Mouse (Mus musculus): Measurements from ENCODE around the gene Mafg.

Gene Mafg

DNA sequence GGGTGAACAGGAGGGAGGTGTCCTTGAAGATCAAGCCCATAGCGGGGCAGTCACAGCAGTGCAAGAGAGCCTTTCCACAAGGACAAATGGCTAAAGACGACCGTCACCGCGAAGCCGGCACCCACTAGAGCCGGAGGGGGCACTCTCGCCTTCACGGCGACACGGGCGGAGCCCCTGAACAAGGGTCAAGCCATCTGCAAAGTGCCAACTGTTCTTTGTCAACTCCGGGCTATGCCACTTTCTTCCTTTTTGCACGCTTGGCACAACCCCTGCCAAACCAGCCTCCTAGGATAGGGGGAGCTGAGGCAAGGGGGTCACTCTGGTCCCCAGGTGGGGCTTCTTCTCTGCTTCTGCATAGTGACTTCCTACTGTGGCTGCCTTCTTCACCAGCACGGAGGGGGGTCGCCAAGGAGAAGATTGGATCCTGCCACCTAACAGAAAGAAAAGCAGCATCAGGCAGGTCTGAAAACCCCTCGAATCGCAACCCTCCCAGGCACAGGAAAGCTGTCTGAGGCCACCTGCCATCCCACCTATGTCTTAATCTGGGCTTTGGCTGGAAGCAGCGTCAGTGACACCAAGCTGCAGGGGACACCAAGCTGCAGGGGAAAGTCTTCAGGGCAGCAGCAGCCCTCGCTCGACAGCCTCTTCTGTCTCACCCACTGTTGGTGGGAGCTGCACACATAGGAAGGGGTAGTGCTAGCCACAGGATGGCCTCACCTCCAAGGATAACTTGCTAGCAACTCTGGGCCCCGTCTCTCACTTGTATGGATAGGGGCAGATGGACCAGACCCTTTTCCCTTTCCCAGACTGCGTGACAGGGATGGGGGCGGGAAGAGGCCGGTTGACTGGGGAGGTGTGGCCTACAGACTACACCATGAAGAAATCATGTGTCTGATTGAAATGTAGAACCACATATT is 14.5 kb downstream of the Mafg start:
- peak; percentile 77 for DNase-seq

DNA sequence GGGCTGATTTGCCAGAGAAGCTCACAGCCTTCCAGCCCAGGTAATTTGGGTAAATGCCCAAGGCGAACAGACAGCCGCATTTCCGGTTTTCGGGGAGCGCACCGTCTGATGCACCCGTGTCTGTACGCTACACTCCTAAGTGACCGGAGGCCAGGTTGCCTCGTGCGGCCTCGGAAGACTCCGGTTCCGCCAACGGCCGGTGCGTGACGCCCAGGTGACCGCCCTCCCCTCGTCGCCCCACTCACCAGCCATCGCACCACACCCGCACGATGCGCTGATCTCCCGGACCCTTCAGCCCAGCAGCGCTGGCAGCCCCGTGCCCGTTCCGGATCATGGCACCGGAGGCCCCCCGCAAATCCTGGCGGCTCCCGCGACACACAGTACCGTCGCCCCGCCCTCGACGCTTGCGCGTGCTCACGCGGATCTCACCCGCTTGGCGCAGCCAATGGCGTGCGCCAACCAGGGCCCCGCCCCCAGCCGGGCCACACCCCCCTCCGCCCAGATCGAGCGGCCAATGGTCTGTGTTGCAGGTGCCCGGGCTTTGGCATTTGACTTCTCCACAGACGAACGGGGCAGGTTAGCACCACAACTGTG is 15.8 kb downstream of the Mafg start, which contains the start of gene Pcyt2:
Pcyt2 (minus strand) TSS at position 418 of the 594 bp plus-strand sequence.
- peak; percentile 95 for DNase-seq

DNA sequence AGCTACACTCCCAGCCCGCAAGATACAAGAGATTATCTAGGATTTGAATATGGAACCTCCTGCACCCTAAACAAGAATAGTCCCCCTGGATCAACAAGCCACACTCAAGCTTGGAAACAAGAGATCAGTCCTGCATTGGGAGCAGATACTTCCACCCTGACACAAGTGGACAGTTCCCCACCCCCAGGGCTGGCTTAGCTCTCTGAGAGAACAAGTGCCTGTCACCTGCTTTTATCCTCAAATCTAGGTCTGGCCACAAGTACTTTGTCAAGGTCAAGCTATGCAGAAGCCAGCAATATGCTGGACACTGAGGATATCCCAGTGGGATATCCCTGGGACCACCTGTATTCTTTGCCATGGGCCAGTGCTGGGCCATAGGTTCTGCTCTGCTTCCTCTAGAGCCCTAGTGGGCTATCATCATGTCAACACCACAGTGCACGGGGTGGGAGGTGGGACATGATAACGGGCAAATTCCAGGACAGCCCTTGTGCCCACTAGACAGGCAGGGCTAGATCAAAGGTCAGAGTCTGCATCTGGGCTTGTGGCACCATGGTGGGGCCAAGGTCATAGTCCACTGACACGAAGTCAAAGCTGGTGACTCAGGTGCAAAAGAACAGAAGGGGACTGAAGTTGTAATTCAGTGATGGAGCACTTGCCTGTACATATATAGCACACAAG is 16.6 kb downstream of the Mafg start:
- DNase-seq, result peak; percentile 62

DNA sequence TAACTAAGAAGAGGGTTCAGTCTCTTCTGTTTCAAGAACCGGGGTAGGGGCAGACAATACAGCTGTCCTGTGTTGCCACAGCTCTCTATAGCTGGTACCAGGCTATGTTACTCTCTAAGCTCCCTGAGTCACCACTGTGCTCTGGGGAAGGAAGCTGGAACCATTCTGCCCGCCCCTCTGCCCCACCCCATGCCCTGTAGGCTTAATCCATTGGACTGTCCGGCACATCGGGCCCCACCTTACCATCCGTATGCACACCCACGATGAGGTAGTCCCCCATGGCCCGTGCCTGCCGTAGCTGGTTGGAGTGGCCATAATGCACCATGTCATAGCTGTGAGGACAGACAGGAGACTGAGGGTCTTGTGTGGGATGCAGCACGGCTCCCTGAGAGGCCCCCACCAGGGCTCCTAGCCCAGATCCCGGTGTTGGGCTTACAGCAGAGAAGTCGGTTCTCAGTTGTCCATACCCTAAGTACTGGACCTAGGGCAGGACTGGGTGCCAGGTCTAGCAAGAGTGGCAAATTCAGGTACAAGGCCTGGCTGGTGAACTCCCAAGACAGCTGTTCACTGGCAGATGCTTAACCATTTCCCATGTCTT is 17.7 kb downstream of the Mafg start:
- peak; percentile 55 for DNase-seq

DNA sequence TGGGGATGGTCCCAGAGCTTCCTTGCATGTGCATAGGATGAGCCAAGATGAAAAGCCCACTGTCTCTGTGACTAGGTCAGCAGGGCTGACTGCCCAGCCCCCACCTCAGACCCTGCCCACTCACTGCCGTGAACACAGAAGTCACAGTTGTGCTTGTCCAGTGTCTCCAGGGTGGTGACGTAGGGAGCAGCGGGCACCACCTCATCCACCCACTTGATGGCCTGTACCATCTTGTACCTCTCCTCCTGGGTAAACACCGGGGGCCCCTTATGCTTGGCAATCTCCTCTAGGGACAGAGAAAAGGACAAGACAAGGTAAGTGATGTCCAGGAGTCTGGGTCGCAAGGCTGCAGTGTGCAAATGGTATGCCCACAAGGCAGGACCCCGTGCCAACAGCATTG is 18.2 kb downstream of the Mafg start:
- DNase-seq, result peak; percentile 66

DNA sequence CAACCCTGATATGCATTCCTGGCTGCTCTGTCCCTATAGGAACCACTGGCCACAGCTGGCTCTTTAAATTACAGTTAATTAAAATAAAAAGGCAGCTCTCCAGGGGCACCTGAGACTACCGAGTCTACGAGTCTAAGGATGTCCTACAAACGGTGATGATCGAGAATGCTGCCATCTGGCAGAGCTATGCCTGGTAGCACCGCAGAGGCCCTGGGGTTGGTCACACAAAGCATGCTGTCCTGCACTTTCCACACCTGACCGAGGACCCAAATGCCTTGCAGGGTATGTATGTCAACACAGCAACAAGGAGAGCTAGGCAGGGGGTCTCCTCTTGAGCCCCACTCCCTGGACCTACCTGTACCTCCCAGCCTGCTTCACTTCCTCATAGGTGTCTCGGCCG is 19.4 kb downstream of the Mafg start:
- DNase-seq, result peak; percentile 69

DNA sequence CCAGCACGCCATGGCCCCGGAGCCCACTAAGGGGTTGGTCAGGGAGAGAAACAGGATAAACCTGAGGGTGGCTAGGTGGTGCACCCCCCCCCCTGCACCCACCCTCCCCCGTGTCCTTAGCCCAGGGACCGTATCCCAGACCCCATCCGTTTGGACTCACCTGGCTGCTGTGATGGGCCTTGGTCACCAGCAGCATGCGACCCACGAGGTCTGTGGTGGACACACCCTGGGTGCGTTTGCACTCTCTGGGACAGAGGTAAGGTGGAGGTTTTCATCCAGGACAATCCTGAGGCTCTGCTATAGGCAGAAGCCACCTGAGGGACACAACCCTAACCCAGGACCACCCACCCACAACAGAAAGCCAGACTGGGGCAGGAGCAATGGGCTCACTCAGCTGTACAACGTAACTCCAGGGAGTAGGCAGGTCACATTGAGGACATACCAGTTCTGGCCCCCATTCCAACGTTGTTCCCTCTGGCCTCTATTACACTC is 19.9 kb downstream of the Mafg start:
- DNase-seq, result peak; percentile 64

DNA sequence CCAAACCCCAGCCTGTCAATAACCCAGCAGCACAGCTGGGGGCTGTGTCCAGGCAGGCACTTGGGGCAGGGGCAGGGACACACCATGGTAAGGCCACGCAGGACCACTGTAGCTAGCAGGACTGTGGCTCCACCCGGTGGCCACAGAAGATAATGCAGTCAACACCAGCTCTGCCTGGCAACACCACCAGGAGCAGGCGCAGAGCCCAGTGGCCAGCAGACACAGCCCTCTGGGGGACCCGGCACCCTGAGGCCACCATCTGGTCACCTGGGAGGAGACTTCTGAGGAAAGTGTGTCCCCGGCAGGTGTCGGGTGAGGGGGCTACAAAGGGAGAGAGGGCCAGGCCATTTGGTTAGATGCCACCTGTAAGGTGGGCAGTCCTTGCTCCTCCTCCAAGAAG is 20.6 kb downstream of the Mafg start:
- peak; percentile 95 for DNase-seq

DNA sequence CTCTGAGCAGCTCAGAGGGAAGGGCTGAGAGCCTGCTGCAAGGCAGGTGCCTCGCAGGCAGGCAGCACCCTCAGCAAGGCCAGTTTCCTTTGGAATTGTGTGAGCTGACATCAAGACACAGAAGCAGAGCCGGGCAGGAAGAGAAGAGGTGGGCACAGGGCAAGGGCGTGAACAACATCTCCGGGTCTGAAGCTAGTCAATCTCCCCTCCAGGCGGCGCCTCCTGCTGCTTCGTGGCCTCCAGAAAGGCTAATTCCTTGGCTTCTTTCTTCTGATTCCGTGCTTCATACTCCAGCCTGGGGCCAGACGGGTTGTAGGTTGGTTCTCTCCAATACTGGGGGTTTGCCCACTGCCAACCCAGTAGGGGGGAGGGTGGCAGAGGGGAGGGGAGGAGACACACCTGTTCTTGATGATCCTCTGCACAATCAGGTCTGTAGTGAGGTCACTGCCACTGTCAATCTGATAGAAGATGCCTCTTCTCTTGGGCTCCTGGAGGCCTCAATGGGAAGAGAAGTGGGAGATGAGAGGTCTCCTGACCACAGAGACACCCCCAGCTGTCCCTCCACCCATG is 22.8 kb downstream of the Mafg start:
- peak; percentile 45 for DNase-seq

DNA sequence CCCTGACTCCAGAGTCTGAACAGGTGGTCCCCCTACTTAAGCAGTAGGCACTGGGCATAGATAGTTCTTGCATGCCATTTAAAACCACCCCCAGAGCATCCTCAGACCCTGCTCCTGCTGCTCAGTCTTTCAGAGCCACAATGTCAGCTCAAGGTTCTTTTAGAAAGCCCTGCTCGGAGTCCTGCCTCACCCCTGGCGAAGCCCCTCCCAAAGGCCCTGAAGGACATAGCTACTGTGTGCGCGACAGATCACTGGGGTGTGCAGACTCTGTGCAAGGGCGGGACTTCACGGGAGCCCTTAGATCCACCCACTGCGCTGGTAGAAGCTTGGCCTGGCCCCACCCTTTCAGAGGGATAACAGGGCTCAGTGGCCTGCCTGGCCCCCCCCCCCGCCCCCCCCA is 24.1 kb downstream of the Mafg start:
- no peak for DNase-seq

DNA sequence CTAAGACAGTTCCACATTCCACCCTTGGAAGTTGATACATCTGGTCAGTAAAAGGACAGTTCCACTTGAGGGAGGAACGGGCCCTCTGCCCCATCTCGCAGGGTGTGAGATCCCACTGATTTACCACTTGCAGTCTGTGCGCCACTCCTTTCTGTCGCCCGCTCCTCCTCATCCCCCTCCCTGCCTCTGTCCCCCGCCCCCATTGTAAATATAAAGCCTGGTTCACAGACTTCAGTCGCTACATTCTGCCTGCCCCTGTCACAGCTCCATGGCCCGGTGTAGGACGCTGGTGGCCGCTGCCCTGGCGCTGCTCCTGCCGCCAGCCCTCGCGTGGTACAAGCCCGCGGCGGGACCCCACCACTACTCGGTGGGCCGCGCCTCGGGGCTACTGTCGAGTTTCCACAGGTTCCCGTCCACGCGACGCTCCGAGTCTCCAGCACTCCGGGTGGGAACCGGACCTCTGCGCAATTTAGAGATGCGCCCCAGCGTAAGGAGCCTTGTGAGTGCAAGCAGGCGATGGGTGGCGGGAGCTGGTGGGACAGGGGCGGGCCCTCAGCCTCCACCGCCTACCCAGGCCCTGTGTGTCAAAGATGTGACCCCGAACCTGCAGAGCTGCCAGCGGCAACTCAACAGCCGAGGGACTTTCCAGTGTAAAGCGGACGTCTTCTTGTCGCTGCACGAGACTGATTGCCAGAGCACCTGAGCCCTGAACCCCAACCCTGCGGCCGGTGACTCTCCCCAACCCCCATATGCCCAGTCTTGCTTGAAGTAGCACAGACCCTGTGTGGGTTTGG is 25.0 kb downstream of the Mafg start, which contains the start of gene Npb:
Npb (plus strand) TSS at position 237 of the 794 bp plus-strand sequence.
- DNase-seq, result no peak

DNA sequence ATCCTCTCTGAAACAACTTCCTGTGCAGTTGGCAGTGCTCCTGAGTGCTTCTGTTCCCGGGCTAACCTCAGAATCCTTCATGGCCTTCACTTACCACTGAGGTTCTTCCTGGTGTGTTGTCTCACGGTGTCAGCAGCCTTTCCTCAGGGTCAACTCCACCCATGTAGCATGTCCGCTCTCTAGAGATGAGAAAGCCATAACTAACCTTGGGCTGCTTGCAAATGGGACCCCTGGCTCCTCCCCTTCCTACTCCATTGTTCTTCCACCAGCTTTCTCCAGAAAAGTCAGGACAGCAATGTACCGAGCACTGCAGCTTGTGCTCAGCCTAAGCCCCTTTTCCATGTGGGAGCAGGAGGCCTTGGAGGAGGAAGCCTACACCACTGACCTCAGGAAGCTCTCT is 26.6 kb downstream of the Mafg start:
- DNase-seq, result no peak

DNA sequence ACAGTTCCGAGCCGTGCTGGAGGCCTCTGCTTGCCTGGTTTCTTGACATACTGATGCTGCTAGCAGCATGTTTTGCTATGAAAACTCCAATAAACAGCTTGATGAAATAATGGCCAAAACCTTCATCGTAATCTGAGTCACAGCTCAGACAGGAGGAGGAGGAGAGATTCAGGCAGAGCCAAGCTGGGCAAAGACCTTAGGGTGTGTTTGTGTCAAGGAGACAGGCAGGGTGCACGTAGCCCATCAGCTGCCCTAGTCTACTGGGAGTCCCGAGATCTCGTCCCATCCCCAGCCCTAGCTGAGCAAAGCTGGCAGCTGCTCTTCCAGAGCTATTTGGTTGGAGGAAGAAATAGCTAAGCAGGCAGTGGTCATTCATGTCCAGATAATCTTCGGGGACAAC is 27.7 kb downstream of the Mafg start:
- DNase-seq, result no peak

DNA sequence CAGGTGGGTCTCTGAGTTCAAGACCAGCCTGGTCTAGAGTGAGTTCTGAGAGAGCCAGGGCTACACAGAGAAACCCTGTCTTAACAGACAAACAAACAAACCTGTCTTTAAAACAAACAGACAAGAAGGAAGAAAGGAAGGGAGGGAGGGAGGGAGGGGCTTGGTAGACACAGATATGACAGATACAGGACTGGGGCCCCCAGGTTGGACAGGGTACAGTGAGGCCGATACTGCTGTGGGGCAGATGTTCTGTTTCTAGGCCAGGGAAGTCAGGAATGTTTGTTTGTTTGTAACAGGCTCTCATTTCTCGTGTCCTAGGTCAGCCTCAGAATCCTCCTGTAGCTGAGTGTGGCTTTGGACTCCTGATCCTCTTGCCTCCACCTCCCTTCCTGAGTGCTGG is 29.9 kb downstream of the Mafg start:
- DNase-seq, result no peak

DNA sequence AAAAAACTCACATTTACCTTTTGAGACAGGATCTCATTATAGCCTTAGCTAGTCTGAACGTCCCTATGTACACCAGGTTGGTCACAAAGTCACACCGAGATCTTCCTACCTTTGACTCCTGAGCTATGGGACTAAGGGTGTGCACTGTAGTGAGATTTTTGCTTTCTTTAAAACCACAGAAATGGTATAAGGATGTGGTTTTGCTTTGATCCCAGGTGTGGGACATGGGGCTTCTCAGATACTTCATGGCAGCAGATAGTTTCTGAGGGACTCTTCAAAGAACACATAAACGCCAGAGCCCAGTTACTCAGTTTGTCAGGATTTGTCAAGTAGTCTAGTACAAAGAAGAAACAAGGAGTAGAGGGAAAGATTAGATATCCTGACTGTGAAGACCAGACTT is 32.7 kb downstream of the Mafg start:
- no peak for DNase-seq

DNA sequence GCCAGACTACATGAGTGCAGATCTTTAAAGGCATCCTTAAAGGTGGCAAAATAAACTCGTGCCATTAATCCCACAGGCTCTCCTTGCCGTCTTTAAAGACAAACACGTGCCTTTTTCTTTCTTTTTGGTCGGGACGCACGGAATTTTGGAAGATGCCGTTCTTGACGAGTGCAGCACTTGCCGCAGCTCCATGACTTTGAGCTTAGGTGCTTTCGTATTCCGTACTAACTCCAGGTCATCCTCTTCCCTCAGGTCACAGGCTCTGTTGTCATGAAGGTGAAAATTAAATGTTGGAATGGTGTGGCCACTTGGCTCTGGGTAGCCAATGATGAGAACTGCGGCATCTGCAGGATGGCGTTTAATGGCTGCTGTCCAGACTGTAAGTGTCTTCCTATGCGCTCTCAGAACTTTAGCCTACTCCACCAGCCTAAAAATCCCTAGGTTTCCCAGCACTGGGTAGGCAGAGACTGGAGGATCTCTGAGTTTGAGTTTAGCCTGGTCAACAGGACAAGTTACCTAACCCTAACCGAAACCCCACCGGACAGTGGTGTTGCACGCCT is 34.3 kb downstream of the Mafg start:
- no peak for DNase-seq

DNA sequence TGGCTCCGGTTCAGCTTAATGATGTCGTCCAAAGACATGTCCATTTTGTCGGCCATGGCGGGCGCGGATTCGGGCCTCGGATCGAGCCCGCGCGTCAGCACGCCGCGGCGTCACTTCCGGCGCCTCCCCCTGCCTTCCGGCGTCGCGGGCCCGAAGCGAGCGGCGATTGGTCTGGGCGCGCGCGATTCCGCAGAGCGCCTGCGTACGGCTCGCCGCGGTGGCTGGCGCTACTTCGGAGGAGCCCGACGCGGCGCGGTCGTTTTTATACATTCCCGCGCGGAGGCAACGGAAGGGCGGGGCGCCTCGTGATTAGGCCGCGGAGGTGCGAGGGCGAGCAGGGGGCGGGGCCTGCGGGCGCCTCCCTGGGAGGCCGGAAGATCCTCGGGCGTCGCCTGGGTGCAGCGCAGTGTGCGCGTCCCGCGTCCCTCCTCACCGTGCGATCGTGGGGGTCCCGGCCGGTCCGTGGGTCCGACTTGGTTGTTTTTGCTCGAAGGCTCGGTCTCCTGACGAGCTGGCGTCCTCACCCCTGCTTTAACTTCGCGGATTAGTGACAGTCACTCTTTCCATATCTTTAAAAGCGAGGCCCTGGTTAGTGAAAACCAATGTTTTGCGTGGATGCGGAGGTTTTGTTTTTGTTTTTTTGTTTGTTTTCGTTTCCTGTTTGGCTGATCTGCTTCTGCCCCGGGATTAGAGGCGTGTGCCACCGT is 35.0 kb downstream of the Mafg start, which contains the start of the genes Alyref and Anapc11:
Alyref (minus strand) TSS at position 83 of the 707 bp plus-strand sequence.
Anapc11 (plus strand) TSS at position 139 of the 707 bp plus-strand sequence.
- DNase-seq, result peak; percentile 93

DNA sequence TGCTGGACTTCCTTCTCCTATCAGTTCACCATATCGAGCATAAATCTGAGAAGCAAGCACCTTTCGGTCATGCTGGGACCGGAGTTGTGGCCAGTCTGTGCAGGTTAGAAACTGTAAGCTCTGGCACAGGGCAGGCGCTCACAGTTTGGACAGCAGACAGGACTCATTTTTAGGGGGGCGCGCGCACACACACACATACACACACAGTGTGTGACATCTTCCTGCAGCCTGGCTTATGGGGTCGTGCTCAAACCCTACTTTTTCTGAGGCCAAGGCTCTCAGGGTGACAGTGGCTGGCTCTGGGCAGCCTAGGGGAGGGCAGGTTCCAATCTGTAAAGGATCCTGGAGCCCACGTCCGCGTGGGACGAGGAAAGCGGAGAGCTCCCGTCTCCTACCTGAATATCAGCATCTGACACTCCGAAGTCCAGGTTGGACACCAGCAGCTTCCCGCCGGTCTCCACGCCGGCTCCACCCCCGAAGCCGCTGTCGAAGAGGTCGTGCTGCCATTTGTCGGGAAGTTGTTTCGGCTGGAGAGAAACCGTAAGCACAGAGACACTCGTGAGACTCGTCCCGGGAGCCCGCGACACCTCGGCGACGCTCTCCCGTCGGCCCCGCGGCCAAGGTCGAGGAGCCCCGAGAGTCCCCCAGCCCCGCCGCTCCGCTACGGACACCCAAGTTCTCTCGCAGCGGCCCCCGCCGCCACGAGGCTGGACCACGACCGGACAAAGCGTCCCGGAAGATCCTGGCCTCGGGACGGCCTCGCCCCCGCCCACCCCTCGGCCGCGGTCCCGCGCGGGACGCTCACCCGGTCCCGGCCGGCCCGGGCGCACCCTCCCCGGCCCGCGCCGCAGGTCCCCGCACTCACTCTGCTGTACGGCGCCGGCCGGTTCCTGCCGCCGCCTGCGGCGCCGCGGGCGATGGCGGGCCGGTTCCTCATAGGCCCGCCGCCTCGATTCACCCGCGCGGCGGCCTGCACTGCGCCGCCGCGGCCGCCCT is 35.9 kb downstream of the Mafg start:
- no peak for DNase-seq

DNA sequence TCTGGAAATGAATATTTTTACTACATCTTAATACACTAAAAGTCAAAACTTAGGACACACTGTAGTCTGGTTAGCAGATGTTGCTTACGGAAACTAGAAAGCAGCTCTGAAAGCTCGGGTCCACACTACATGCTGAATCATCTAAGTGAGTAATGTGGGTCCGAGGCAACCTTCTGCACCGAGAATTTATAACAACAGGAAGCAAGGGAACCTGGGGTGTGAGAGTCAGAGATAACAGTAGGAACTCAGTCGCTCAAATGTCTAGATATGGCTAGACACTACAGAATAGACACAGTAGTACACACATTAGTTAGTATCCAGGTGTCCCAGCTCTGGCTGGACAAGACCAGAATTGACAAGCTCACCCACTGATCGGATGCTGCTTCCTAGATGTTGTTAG is 44.9 kb downstream of the Mafg start:
- no peak for DNase-seq
